Mouse (Mus musculus): ENCODE results near the gene Prr19.
A peak's percentile ranks its signal among the peaks of the same experiment; 100 is the strongest.
"Not testable (repeated sequence)": the region's sequence is repeated elsewhere in the genome, so short reads cannot be mapped to it uniquely, and the experiment has no call there.

Gene Prr19

GRCm38 (mm10) chr7:25323219-25323618, 22.0 kb downstream of the Prr19 start:
- DNase-seq = no peak

DNA sequence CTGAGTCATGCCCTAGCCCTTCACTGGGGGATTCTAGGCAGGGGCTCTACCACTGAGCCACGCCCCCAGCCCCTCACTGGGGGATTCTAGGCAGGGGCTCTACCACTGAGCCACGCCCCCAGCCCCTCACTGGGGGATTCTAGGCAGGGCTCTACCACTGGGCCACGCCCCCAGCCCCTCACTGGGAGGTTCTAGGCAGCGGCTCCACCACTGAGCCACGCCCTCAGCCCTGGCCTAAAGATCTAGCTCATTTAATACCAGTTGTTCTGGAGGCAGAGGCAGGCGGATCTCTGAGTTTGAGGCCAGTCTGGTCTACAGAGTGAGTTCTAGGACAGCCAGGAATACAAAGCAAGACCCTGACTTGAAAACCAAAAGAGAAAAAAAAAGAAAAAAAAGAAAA, 24.2 kb downstream of the Prr19 start:
- DNase-seq = not testable (repeated sequence)

DNA sequence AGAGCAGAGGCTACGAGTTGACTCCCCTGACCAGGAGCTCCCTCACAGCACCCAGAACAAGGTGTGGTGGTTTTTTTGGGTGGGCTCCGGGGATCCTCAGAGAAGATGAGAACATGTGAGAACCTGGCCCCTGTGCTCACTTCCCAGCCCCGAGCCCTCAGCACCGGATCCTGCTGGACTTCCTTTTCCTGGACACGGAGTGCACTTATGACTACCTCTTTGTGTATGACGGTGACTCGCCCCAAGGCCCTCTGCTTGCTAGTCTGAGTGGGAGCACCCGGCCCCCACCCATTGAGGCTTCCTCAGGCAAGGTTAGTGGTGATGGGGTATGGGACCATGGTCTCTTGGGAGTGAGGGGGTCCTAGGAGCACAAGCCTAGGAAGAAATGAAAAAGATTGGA, 25.0 kb downstream of the Prr19 start:
- DNase-seq = no peak

DNA sequence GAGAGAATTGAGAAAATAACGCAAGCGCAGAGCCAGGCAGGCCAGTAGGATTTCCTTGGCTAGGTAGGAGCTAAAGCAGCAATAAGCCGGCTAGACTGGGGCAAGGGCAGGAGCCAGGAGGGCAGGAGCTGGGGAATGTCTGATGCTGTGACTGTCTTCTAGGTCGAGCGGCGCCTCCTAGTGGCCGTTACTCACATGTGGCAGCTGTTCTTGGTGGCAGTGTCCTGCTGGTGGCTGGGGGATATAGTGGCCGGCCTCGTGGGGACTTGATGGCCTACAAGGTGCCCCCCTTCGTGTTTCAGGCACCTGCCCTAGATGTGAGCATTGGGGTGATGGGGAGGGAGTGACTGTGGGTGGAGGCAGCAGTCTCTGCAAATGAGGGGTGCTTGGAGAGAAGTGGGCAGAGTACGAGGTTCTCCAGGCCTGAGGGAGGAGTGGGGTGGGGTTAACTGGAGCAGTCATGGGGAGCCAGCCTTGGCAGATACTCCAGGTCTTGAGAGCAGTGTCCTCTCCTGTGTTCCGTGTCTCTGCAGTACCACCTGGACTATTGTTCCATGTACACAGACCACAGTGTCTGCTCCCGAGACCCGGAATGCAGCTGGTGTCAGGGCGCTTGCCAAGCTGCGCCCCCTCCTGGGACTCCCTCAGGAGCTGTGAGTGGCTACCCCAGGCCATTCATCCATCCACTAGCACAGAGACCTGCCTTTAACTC, 32.5 kb downstream of the Prr19 start:
- peak; percentile 71 to 72 for DNase-seq

DNA sequence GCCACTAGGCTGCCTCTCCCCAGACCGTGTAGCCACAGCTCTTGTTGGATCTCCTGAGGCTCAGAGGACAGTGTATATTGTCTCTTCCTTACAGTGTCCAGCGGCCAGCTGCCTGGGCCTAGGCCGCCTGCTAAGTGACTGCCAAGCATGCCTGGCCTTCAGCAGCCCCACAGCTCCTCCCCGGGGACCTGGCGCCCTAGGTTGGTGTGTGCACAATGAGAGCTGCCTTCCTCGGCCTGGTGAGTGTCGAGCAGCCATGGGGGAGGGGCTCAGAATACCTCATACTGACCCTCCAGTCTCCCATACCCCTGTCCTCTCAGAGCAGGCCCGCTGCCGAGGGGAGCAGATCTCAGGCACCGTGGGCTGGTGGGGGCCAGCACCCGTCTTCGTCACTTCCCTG, 33.3 kb downstream of the Prr19 start:
- DNase-seq = no peak

DNA sequence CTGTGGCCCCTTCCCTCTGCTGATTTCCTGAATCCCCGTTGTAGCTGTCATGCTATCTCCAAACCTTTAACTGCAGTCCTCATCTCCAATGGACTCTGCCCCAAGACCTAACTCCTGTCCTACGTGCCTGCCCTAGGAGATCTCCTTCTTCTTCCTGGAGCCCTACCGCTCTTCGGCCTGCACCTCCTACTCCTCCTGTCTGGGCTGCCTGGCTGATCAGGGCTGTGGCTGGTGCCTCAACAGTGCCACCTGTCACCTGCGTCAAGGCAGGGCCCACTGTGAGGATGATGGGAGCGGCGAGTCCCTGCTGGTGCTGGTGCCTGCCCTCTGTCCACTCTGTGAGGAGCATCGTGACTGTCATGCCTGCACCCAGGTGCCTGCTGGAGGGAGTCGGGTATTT, 38.1 kb downstream of the Prr19 start:
- no peak for DNase-seq

DNA sequence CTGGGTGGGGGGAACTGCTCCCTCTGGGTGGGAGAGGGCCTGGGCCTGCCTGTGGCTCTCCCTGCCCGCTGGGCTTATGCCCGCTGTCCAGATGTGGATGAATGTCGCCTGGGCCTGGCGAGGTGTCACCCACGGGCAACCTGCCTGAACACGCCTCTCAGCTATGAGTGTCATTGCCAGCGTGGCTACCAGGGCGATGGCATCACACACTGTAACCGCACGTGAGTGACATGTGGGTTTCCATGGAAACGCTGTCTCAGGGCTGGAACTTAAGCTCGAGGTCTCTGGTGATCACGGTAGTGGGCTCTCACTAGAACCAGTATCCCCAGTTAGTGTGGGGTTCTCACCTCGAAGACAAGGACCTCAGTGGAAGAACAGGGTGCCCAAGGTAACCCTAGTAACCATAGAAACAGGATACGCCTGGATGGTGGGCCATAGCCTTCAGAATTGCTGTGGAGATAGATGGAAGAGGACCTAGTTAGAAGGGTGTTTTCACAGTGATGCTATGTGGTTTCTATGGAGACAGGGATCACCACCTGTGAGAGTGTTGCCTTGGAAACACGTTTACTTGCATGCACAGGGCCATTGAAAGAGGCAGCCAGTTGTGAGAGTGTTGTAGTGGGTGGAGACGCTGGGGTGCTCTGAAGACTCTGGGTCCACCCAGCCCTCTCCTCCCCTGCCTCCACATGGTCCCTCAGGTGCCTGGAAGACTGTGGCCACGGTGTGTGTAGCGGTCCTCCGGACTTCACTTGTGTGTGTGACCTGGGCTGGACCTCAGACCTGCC, 40.0 kb downstream of the Prr19 start:
- no peak for DNase-seq

DNA sequence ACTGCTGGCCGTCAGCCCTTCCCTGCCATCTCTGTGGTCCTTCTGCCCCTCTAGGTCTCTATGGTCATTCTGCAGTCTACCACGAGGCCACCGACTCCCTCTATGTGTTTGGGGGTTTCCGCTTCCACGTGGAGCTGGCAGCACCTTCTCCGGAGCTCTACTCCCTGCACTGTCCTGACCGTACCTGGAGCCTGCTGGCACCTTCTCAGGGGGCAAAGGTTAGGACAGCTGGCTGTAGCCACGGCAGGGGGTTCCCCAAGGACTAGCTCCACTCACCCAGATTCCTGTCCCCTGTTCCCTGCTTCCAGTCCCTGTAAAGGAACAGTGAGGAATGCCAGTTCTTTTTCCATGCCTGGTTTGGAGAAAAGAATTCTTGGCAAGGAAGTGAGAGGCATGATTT, 47.6 kb downstream of the Prr19 start:
- no peak for DNase-seq
